Mouse (Mus musculus): ENCODE measurements around the gene Dstn.

Dstn gene

GRCm38 (mm10) chr2:143915600-143916135 is 548 bp downstream of the Dstn start:
- DNase-seq (ENCODE audit: low spot score in 2 of 2), result peak; percentile 15 to 32

- peak; percentile 7 to 20 for DNase-seq (ENCODE audit: low spot score in 2 of 2)
Measured at GRCm38 (mm10) chr2:143916229-143916628, 1.1 kb downstream of the Dstn start.

DNA sequence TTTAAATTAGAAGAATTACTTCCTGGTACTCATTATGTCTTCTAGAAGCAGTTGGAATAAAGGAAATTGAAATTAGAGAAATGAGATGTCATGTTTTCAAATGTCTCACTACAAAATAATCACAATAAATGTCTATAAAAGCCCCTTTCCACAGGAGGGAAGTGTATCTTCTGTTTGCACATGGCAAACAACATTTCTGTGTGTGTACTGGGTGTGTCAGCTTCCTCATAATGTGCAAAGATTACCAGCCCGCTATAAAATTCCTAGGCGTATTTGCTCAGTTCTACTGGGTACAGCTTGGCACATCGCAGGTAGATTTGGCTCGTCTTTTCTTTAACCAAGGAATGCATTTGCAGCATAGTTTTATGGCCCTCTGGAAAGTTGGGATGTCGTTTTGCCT is 2.5 kb downstream of the Dstn start:
- no peak for DNase-seq (ENCODE audit: low spot score in 2 of 2)

DNA sequence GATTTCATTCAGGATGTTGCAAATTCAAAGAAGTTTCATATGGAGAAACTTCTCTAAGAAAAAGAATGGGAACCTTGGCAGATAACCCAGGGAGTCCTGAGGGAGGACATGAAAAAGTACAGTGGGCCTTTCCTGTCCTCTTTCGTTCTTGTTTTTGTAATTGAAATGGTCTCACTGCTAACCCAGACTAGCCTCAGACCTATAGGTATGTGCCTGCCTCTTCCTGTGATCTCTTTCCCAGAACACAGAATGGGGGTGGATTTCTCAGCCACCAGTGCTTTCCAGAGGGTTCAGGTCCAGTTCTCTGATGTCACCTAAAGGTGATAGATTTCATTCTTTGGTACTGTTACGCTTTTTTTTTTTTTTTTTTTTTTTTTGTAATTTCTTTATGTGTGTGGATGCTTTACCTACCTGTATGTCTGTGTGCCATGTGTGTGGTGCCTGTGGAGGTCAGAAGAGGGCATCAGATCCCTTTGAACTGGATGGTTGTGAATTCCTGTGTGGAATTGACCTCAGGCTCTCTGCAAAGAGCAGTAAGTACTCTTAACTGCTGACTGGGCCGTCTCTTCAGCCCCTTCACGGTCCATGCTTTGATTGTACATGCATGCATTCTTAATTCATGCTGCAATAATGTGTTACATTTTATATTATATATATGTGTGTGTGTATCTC is 3.8 kb downstream of the Dstn start:
- DNase-seq (ENCODE audit: low spot score in 2 of 2), result no peak

GRCm38 (mm10) chr2:143924085-143924484 is 9.0 kb downstream of the Dstn start:
- no peak for DNase-seq (ENCODE audit: low spot score in 2 of 2)

- DNase-seq (ENCODE audit: low spot score in 2 of 2), result no peak
Measured at GRCm38 (mm10) chr2:143925826-143926225, 10.7 kb downstream of the Dstn start.

DNA sequence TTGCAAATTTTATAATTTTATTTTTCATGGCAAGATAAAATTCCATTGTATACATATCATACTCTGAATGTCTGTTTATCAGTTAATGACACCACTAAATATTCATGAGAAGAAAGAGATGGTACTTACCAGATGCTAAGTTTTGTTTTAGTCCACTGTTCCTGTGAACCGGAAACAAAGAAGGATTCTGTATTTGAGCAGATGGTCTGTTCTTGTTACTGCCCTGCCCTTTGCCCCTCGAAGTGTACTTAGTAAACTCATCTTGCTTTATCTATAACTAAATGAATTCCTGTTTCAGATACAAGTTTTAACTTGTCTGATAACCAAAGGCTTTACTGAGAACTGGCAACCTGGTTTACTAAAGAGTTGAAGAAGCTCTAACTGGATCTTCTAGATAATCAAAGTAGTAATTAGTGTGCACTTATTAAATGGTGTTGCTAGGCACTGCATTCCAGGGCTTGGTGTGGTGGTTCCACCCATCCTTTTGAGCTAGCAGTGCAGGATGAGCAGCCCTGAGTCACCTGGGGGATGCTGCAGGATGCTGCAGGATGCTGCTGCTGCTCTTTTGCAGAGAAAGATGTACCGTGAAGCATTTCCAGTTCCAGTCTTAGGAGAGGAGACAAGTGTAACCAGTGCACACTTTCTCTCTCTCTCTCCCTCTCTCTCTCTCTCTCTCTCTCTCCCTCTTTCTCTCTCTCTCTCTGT is 14.6 kb downstream of the Dstn start:
- no peak for DNase-seq (ENCODE audit: low spot score in 2 of 2)

DNA sequence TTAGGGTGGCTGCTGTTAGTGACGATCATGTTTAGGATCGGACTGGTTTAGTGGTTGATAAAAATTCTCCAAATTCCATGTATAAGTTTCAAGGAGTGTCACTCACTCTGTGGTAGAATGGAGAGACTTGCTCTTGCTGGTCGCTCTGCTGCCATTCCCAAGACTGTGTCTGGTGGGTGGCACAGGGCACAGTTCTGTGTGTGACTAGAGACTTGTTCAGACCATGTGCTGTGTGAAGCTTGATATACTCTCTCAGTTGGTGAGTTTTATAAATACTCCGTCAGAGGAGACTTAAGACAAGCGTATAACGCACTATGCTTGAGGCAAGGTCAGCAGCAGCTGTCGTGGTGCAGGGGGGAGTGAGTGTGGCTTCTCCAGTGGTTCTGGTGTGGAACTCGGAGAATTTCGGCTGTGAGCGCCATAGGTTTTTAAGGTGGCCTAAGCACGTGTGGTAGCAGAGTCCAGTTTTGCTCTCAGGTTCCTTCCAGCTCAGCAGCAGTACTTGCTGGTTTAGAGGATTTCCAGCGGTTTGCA is 17.3 kb downstream of the Dstn start:
- DNase-seq (ENCODE audit: low spot score in 2 of 2), result no peak

- DNase-seq (ENCODE audit: low spot score in 2 of 2), result no peak
Measured at GRCm38 (mm10) chr2:143933516-143933915, 18.4 kb downstream of the Dstn start.

DNA sequence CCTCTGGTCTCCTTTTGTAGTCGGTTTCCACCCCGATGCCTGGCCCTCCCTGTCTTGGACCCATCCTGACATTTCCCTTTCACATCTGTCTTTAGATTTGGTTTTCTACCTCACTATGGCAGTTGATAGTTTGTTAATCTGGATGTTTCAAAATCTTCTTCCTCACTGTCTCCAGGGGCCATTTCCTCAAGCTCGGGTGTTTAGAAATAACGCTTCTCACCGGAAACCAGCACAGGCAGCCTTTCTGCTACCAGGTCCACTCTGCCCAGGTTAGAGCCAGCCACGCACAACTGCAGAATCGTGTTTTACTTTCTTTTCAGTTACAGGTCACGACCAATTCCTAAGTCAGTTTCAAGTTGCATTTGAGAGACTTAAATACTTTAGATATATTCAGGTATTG is 19.3 kb downstream of the Dstn start:
- DNase-seq (ENCODE audit: low spot score in 2 of 2), result no peak

GRCm38 (mm10) chr2:143937861-143938260 is 22.7 kb downstream of the Dstn start:
- DNase-seq (ENCODE audit: low spot score in 2 of 2), result no peak

DNA sequence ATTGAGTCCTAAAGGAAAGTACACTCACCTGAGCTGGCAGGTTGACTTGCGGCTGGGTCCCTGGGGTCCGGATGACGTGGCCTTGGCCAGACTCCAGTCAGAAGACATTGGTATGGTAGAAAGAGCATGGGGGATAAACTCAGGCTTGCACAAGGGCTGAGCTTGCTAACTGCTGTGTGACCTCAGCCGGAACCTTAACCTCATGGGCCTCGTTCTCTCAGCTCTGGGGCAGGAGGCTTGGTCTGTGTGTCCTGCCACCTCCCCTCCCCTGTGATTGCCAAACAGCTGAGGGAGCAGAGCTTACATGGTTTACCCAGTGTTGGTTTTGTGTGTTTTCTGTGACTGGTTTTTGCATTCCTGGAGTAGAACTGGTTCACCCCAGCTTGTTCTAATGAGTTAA is 25.3 kb downstream of the Dstn start:
- DNase-seq (ENCODE audit: low spot score in 2 of 2), result no peak

- DNase-seq (ENCODE audit: low spot score in 2 of 2), result no peak
Measured at GRCm38 (mm10) chr2:143944796-143945195, 29.7 kb downstream of the Dstn start.

- peak in 1 of 2 experiments; percentile 27 for DNase-seq (ENCODE audit: low spot score in 2 of 2)
Measured at GRCm38 (mm10) chr2:143945466-143946075, 30.5 kb downstream of the Dstn start.

GRCm38 (mm10) chr2:143946399-143946798 is 31.3 kb downstream of the Dstn start:
- no peak for DNase-seq (ENCODE audit: low spot score in 2 of 2)

GRCm38 (mm10) chr2:143947981-143948380 is 32.9 kb downstream of the Dstn start:
- DNase-seq (ENCODE audit: low spot score in 2 of 2), result no peak

- DNase-seq (ENCODE audit: low spot score in 2 of 2), result no peak
Measured at GRCm38 (mm10) chr2:143948416-143948815, 33.3 kb downstream of the Dstn start.

GRCm38 (mm10) chr2:143949217-143949616 is 34.1 kb downstream of the Dstn start:
- DNase-seq (ENCODE audit: low spot score in 2 of 2), result no peak

DNA sequence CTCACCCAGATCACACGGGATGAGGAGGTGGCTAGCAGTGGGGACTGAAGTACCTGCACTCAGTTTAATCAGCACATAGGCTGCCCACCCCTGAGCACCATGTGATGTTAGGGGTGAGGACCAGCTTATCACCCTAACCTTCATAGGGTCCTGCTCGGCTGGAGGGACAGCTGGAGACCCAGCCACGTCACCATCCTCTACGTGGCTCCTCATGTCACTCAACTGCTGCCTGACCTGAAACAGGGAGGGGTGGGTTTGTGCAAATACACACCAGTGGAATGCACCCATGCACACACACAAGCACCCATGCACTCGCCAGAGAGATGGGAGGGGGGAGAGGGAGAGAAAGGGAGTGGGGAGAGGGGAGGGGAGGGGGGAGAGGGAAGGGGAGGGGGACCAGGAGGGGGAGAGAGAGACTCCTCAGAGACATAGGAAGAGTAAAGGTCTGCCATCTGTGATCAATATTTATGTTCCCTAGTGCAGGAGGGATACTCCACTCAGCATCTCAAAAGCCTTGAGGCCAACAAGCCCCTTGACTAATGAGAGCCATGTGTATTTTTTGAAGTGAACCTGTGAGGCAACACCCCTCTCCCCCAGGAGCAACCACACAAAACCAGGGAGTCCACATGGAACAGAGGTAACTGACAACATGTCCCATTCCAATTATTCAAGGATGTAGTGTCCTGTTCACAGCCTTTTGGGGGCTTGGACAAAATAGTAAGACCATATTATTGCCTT is 35.3 kb downstream of the Dstn start:
- DNase-seq (ENCODE audit: low spot score in 2 of 2), result no peak

- no peak for DNase-seq (ENCODE audit: low spot score in 2 of 2)
Measured at GRCm38 (mm10) chr2:143951028-143951420, 35.9 kb downstream of the Dstn start.

DNA sequence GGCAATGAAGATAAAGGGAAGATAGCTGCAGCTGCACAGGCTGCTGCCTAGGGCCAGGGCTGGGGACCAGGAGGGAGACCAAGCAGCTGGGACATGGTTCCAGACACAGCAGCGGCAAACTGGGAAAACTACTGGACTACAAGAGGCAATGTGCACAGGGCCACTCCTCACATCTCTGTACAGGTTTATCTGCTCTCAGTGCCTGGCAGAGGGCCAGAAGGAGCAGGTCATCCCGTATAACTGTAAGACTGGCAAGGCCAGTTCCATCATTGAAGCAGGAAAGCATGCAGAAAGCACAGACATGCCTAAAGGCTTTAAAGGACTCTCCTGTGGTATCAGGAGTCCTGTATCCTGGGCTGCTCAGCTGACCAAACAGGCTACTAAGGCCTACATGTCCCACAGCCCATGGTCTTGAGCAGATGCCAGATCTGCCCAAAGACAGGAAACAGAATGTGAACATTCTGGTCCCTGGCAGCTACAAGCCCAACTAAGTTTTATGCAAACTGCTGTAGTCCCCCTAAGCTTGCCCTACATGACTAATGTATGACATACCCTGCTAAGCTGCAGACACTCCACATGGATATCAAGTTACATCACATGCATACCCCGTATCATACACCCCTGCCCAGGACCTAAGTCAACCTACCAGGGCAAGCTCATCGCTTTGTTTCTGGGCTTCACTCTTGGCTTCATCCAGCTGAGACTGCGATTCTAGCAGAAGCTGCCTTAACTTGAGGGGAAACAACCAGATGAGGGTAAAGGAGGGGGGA is 36.6 kb downstream of the Dstn start:
- DNase-seq (ENCODE audit: low spot score in 2 of 2), result no peak
